Mouse (Mus musculus): ENCODE results near the gene Gm20850.
"Not testable (repeated sequence)": the region's sequence is repeated elsewhere in the genome, so short reads cannot be mapped to it uniquely, and the experiment has no call there.

Gm20850 gene

GRCm38 (mm10) chrY:75715022-75715421 lies at the start of gene Gm20850:
Gene Gm20850 (plus strand): TSS chrY:75715322.
- in situ Hi-C loops (cut with MboI, MseI), result not testable (repeated sequence)

Data from T-helper 2 cell (primary cell).